Mouse (Mus musculus): ENCODE measurements around the gene Rabl6. TPM values are rescaled to one million over a fixed set of nuclear protein-coding genes. Genes with fewer than 3 reads are reported as not detected.
"Not testable (repeated sequence)": the region's sequence is repeated elsewhere in the genome, so short reads cannot be mapped to it uniquely, and the experiment has no call there.

Gene Rabl6
- polyA plus RNA-seq, 1 experiment from 2014 or later = 68.3 TPM

DNA sequence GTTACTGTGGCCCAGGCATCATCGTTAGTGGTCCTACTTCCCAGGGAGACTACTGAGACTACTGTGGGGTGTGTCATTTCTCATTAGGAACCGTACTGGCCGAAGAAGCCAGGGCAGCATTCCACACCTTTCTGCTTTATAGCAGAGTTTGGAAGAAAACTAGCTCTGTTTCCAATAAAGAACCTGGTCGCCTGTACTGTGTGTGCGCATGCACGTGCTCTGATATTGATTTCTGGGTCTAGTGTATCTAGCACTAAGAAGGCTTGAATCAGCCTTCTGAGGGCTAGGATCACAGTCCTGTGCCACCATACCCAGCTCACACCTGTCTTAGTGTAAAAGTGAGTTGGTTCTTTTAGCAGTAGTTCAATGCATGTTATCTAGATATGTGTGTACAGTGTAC lies 49.5 kb downstream of the Rabl6 start:
- no peaks in the 10 kb centered on the region for H3K27me3 ChIP-seq (ENCODE audit: control insufficient read depth, insufficient read depth, low read depth, low read length)
- peak overlapping the region; percentile 85; the same call in 1 of the 2 replicates for H3K9ac ChIP-seq (ENCODE audit: low read depth, low read length)
- ATAC-seq = no peak
- peaks cover 30% of the 10 kb centered on the region for H3K36me3 ChIP-seq (ENCODE audit: control insufficient read depth, insufficient read depth, low read length)
- peak overlapping the region; percentile 74 for H3K4me2 ChIP-seq (ENCODE audit: low read length)
- H3K9me3 ChIP-seq (replicated peaks; ENCODE audit: control insufficient read depth, low read length, poor library complexity, severe bottlenecking) = no peaks in the 10 kb centered on the region
- H3K4me1 ChIP-seq (ENCODE audit: control insufficient read depth, insufficient read depth, low read length) = peaks cover 17% of the 10 kb centered on the region
- WGBS = 70% methylated on average over 6 of the region's 6 CpGs
- no peak overlapping the region for H3K27ac ChIP-seq (ENCODE audit: low read length)
- H3K4me3 ChIP-seq (ENCODE audit: low read depth, low read length) = peak overlapping the region; percentile 74

DNA sequence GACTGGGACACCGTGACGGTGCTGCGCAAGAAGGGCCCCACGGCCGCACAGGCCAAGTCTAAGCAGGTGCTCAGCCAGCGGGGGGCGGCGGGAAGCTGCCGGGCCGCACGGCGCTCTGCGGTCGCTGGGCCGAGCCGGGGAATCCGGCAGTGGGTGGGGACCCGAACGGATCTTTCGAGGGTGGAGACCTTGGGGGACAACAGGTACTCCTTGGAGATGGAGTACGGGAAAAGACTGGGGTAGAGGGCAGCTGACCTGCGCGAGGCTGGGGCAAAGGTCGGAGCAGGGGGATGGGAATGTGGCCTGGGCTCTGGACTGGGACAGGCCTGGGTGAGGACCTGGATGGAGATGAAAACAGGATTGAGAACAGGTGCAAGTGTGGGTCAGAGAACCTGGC lies 50.4 kb downstream of the Rabl6 start:
- under 1% methylated on average over 24 of the region's 24 CpGs for WGBS
- Histone ChIP-seq H3K36me3 (ENCODE audit: control insufficient read depth, insufficient read depth, low read length) (peaks cover 26% of the 10 kb centered on the region), H3K4me2 (ENCODE audit: low read length) (peak overlapping the region; percentile 74), H3K9me3 (replicated peaks; ENCODE audit: control insufficient read depth, low read length, poor library complexity, severe bottlenecking) (no peaks in the 10 kb centered on the region), H3K4me3 (ENCODE audit: low read depth, low read length) (peak overlapping the region; percentile 74), H3K9ac (ENCODE audit: low read depth, low read length) (peak overlapping the region; percentile 85), H3K27ac (ENCODE audit: low read length) (peak overlapping the region; percentile 72), H3K27me3 (ENCODE audit: control insufficient read depth, insufficient read depth, low read depth, low read length) (no peaks in the 10 kb centered on the region), H3K4me1 (ENCODE audit: control insufficient read depth, insufficient read depth, low read length) (peaks cover 17% of the 10 kb centered on the region)
- ATAC-seq = peak; percentile 33

DNA sequence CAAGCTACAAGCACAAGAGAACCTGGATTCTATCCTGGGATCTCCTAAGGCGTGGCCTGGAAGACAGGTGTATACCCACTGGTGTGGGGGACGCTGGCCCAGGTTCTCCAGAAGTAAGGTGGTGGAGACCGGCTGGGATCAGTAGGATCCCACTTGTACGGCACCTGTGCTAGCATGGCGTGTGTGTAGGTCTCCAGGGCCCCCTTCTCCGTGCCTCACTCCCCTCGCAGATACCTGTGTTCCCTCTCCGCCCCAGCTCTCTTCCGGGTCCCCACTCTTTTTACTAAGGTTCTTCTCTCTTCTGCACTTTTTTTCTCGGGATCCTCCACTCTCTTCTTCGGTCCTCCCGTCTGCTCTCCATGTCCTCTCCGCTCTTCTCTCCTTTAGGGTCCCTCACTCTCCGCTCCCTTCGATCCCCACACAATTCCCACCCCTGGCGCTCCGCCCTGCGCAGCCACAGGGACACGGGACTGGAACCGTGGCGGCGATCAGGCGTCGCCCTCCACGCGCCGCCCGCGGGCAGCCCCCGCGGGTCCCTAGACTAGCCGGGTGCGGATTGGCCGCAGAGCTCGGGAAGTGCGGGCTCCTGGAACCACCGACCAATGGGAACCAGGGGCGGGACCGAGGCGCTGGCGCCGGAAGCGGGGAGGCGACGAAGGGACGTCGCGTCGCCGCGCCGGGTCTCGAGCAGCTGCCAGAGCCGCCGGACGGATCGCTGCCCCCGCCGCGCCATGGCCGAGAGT lies 50.9 kb downstream of the Rabl6 start, which contains the start of gene Edf1:
Edf1 (plus strand) TSS at position 627 of the 743 bp plus-strand sequence.
- H3K4me1 ChIP-seq (ENCODE audit: control insufficient read depth, insufficient read depth, low read length) = peaks cover 17% of the 10 kb centered on the region
- H3K9ac ChIP-seq (ENCODE audit: low read depth, low read length) = peak within 1 kb of the TSS; percentile 85
- no peaks in the 10 kb centered on the region for H3K9me3 ChIP-seq (replicated peaks; ENCODE audit: control insufficient read depth, low read length, poor library complexity, severe bottlenecking)
- no peaks in the 10 kb centered on the region for H3K27me3 ChIP-seq (ENCODE audit: control insufficient read depth, insufficient read depth, low read depth, low read length)
- H3K4me3 ChIP-seq (ENCODE audit: low read depth, low read length) = peak within 1 kb of the TSS; percentile 74
- H3K27ac ChIP-seq (ENCODE audit: low read length) = peak within 1 kb of the TSS; percentile 82
- peaks cover 21% of the 10 kb centered on the region for H3K36me3 ChIP-seq (ENCODE audit: control insufficient read depth, insufficient read depth, low read length)
- peak within 1 kb of the TSS; percentile 93 for H3K4me2 ChIP-seq (ENCODE audit: low read length)
- peak; percentile 98 for ATAC-seq
- WGBS = under 1% methylated on average over 61 of the region's 61 CpGs

DNA sequence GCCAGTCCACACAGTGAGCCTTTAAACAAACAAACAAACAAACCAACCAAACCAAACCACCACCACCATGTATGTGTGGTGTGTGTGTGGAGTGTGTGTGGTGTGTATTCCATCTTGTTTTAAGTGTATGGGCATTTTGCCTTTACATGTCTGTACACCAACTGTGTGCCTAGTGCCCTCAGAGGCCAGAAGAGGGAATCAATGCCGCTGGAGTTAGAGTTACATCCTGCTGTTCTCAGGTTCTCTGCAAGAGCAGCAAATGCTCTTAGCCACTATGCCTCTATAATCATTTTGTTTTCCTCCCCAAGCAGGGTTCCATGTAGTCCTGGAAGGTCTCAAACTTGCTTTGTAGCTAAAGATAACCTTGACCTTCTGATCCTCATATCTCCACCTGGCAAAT lies 52.0 kb downstream of the Rabl6 start:
- Histone ChIP-seq H3K9me3 (replicated peaks; ENCODE audit: control insufficient read depth, low read length, poor library complexity, severe bottlenecking) (no peaks in the 10 kb centered on the region), H3K27me3 (ENCODE audit: control insufficient read depth, insufficient read depth, low read depth, low read length) (no peaks in the 10 kb centered on the region), H3K27ac (ENCODE audit: low read length) (no peak overlapping the region), H3K4me3 (ENCODE audit: low read depth, low read length) (no peak overlapping the region), H3K4me2 (ENCODE audit: low read length) (no peak overlapping the region; the same call in 1 of the 2 replicates), H3K4me1 (ENCODE audit: control insufficient read depth, insufficient read depth, low read length) (peaks cover 17% of the 10 kb centered on the region), H3K36me3 (ENCODE audit: control insufficient read depth, insufficient read depth, low read length) (peaks cover 10% of the 10 kb centered on the region), H3K9ac (ENCODE audit: low read depth, low read length) (no peak overlapping the region)
- ATAC-seq = no peak
- 52% methylated on average over 1 of the region's 1 CpGs for WGBS

DNA sequence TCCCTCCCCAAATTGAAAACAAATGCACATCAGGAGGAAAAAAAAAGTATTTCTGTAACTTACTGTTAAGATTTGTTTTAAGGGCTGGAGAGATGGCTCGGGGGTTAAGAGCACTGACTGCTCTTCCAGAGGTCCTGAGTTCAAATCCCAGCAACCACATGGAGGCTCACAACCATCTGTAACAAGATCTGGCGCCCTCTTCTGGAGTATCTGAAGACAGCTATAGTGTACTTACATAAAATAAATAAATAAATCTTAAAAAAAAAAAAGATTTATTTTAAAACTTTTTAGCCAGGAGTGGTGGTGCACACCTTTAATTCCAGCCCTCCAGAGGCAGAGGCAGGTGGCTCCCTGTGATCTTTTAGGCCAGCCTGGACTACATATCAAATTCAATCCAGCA lies 52.8 kb downstream of the Rabl6 start:
- WGBS = 47% methylated on average over 2 of the region's 2 CpGs
- not testable (repeated sequence) for H3K4me2 ChIP-seq (ENCODE audit: low read length); H3K36me3 ChIP-seq (ENCODE audit: control insufficient read depth, insufficient read depth, low read length); H3K4me3 ChIP-seq (ENCODE audit: low read depth, low read length); ATAC-seq; H3K27me3 ChIP-seq (ENCODE audit: control insufficient read depth, insufficient read depth, low read depth, low read length); H3K9ac ChIP-seq (ENCODE audit: low read depth, low read length); H3K27ac ChIP-seq (ENCODE audit: low read length); H3K9me3 ChIP-seq (replicated peaks; ENCODE audit: control insufficient read depth, low read length, poor library complexity, severe bottlenecking)
- H3K4me1 ChIP-seq (ENCODE audit: control insufficient read depth, insufficient read depth, low read length) = peaks cover 17% of the 10 kb centered on the region

DNA sequence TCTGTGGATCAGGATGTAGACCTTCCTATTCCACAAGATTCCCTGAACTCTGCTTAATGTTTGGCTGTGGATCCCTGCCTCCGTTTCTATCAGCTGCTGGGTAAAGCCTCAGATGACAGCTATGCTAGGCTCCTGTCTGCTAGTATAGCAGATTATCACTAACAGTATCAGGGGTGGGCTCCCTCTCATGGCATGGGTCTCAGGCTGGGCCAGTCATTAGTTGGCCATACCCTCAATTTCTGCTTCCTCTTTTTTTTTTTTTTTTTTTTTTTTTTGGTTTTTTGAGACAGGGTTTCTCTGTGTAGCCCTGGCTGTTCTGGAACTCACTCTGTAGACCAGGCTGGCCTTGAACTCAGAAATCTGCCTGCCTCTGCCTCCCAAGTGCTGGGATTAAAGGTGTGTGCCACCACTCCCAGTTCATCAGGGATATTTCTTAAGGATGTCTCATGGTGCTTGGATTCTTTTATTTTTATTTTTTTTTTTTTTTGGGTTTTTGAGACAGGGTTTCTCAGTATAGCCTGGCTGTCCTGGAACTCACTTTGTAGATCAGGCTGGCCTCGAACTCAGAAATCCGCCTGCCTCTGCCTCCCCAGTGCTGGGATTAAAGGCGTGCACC lies 55.0 kb downstream of the Rabl6 start:
- not testable (repeated sequence) for H3K27ac ChIP-seq (ENCODE audit: low read length); H3K36me3 ChIP-seq (ENCODE audit: control insufficient read depth, insufficient read depth, low read length); H3K9ac ChIP-seq (ENCODE audit: low read depth, low read length); H3K4me1 ChIP-seq (ENCODE audit: control insufficient read depth, insufficient read depth, low read length); H3K9me3 ChIP-seq (replicated peaks; ENCODE audit: control insufficient read depth, low read length, poor library complexity, severe bottlenecking); H3K4me3 ChIP-seq (ENCODE audit: low read depth, low read length); H3K27me3 ChIP-seq (ENCODE audit: control insufficient read depth, insufficient read depth, low read depth, low read length); ATAC-seq; H3K4me2 ChIP-seq (ENCODE audit: low read length)
- WGBS = 89% methylated on average over 4 of the region's 4 CpGs

DNA sequence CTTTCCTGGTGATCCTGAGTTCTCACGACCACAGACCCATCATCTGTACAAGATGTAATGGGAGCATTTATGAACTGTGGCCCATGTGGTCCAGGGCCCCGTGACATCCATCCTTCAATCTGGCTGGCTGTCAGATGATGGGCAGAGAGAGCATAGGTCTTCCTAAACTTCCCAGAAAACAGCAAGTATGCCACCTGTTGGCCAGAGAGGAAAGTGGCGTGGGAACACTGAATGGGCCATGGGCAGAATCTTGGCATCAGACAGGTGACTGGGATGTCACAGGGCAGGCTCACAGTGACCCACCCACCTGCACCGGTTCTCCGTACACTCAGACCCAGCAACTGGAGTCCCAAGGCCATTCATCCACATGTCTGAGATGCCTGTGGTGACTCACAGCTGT lies 57.1 kb downstream of the Rabl6 start:
- no peak overlapping the region for H3K27ac ChIP-seq (ENCODE audit: low read length)
- H3K9ac ChIP-seq (ENCODE audit: low read depth, low read length) = no peak overlapping the region
- no peaks in the 10 kb centered on the region for H3K36me3 ChIP-seq (ENCODE audit: control insufficient read depth, insufficient read depth, low read length)
- H3K4me1 ChIP-seq (ENCODE audit: control insufficient read depth, insufficient read depth, low read length) = peaks cover 4% of the 10 kb centered on the region
- no peak overlapping the region for H3K4me2 ChIP-seq (ENCODE audit: low read length)
- no peak overlapping the region for H3K4me3 ChIP-seq (ENCODE audit: low read depth, low read length)
- WGBS = 33% methylated on average over 5 of the region's 5 CpGs
- H3K27me3 ChIP-seq (ENCODE audit: control insufficient read depth, insufficient read depth, low read depth, low read length) = no peaks in the 10 kb centered on the region
- no peak for ATAC-seq
- H3K9me3 ChIP-seq (replicated peaks; ENCODE audit: control insufficient read depth, low read length, poor library complexity, severe bottlenecking) = no peaks in the 10 kb centered on the region

DNA sequence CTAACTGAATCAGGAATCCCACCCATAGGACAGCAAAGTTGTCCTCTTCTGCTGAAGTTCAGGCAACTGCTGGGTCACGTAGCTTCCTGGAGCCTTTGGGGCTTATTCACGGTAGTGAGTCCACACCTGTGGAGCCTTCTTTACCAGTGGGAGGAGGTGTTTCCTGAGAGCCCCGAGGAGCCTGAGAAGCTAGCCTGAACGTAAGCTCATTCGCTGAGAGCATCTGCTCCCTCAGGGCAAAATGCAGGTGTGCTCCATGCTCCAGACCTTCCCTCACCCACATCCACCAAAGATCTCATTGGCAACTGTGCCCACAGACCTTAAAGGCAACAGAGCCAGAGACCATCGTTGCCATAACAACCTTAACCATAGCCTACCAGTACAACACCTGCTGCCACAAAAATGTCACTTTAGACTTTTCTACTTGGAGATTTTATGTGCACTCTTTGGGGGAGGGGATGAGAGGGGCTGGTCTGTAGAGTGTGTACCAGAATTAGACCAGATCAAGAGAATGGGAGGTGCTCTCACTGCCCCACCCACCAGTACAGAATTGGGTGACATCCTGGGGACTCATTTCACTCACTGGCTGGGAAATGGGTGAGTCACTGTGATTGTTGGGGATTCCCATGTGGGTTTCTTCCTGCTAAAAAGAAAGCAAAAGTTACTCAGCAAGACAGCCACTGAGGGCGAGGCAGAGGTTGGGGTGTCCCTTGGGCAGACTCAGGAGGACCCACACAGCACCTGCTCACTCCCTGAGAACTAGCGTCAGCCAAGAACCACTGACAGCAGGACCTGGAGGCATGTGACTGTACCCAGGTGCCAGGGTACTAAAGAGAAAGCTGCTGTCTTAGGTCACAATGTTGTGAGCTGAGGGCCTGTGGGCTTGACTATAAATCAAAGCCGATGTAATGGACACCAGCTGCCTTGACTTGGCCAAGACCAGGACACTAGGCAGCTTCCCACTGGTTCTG lies 59.0 kb downstream of the Rabl6 start:
- no peak for ATAC-seq
- no peaks in the 10 kb centered on the region for H3K27me3 ChIP-seq (ENCODE audit: control insufficient read depth, insufficient read depth, low read depth, low read length)
- 85% methylated on average over 9 of the region's 9 CpGs for WGBS
- no peak overlapping the region for H3K9ac ChIP-seq (ENCODE audit: low read depth, low read length)
- H3K4me3 ChIP-seq (ENCODE audit: low read depth, low read length) = no peak overlapping the region
- H3K27ac ChIP-seq (ENCODE audit: low read length) = no peak overlapping the region
- H3K4me1 ChIP-seq (ENCODE audit: control insufficient read depth, insufficient read depth, low read length) = peaks cover 9% of the 10 kb centered on the region
- H3K9me3 ChIP-seq (replicated peaks; ENCODE audit: control insufficient read depth, low read length, poor library complexity, severe bottlenecking) = no peaks in the 10 kb centered on the region
- no peak overlapping the region for H3K4me2 ChIP-seq (ENCODE audit: low read length)
- no peaks in the 10 kb centered on the region for H3K36me3 ChIP-seq (ENCODE audit: control insufficient read depth, insufficient read depth, low read length)
